Mouse (Mus musculus) cortical plate, adult 2 months (tissue): ENCODE measurements at regions not wholly inside any gene's neighbourhood (a gene's known extent, or its start where the extent isn't known, plus 50 kb on each side); places are given as distances from the start of the nearest gene placed in this dataset.

Source experiments
- H3K27ac ChIP-seq: fragments of 200-500 bp; 2 replicates; pipeline ENCODE4 v1.5.1; 2012; ENCODE audit warnings: low read length, control low read depth, inconsistent platforms; ENCODE audit not compliant: insufficient read depth
- H3K4me1 ChIP-seq: fragments of 200-500 bp; 2 replicates; pipeline ENCODE4 v1.6.1; 2011; ENCODE audit warnings: low read length; ENCODE audit not compliant: control insufficient read depth, insufficient read depth
- H3K4me3 ChIP-seq: fragments of 200-500 bp; 2 replicates; pipeline ENCODE4 v1.5.1; 2011; ENCODE audit warnings: mild to moderate bottlenecking, low read length, control low read depth; ENCODE audit not compliant: insufficient read depth
- CTCF ChIP-seq: fragments of 200-500 bp; IDR thresholded peaks from 2 replicates; pipeline ENCODE4 v1.5.1; 2011; ENCODE audit warnings: mild to moderate bottlenecking, control low read depth, low read length; ENCODE audit not compliant: insufficient read depth; ENCODE audit errors: extremely low read depth
- POLR2A ChIP-seq: fragments of 200-500 bp; IDR thresholded peaks from 2 replicates; pipeline ENCODE4 v1.6.1; 2011; ENCODE audit warnings: mild to moderate bottlenecking, low read length, control low read depth; ENCODE audit not compliant: insufficient read depth; ENCODE audit errors: extremely low read depth

DNA sequence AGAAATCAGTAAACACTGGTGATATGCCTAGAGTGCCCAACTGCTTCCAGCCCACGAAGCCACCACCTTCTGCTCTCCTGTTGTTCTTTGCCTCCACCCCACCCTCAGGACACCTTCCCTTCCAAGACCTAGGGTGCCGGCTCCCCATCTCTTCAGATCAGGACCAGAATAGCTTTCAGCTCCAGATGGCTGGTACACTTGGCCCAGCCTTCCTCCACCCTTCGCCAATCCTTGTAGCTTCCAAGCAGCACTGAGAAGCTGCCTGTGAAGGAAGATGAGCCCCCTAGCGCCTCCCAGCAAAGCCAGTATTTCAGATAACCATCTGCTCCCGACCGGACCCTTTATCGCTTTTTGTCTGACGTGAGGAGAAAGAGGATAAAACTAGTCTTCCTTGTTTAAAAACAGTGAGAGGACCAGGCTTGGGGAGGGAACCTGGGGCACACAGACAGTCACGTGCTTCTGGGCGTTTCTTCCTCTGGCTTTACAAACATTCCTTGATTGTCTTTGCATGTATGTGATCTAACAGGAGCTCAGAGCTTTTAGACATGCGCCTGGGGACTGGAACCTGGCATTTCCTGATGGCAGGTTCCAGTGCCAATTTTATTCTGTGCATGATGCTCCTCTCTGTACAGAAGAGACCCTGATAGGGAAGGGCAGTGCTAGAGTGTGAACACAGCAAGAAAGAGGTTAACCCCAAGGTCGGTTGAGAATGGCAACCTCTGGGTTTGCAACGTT is 62.0 kb upstream of the Gm11983 start:
- TF ChIP-seq CTCF (no peak), POLR2A (no peak)
- Histone ChIP-seq H3K27ac (no peak overlapping the region), H3K4me1 (peaks cover 4% of the 10 kb centered on the region; the same call in 1 of the 2 replicates), H3K4me3 (no peak overlapping the region)

DNA sequence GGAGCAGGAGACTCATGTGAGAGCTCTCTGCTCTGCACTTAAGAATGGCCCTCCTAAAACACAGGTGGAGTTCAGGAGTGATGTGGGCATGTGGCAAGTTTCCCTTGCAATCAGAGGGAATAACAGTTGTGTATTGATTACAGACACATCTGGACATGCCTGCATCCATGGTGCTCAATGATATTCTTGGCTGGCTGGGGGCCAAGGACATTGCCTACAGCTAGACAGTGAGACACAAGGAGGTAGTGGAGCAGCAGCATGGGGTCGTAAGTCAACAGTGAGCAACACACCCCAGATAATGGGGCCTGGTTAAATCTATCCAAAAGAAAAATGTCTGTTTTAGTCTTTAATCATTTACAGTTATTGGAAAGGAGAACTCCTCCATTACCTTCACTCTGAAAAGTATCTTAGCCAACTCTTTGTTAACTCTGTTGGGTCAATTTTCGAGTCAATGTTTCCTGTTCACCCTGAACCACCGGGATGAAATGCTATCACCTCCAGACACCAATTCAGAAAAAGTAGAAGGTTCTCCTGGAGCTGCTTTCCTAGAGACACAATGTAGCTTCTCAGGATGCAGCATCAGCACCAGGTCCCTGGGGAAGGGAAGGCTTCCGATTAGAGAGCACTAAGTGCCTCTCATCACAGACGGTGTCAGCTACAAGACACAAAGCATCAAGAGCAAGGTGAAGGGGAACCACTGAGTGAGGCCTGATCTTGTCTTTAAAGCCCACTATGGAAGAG is 61.1 kb upstream of the Gm11983 start:
- Histone ChIP-seq H3K4me1 (peaks cover 4% of the 10 kb centered on the region; the same call in 1 of the 2 replicates), H3K27ac (no peak overlapping the region), H3K4me3 (no peak overlapping the region)
- TF ChIP-seq CTCF: no peak
- TF ChIP-seq POLR2A: no peak

DNA sequence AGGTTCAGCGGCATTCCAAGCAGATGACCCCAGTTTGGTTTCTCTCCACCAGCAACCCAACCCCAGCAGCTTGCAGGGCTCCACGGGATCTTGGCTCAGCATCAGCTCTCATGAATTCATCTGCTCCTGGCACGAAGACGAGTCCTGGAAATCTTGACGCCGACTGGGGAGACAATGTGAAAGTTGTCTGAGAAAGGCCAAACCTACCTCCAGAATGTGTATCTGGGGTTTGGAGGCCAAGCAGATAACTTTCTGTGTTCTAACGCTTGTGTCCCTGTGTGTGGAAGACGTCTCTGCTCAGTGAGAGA is 58.3 kb upstream of the Gm11983 start:
- no peak overlapping the region for H3K4me3 ChIP-seq
- no peak overlapping the region for H3K27ac ChIP-seq
- TF ChIP-seq POLR2A (no peak), CTCF (no peak)
- H3K4me1 ChIP-seq: 0 out of 2 replicates have a peak, but pooled peaks cover 4% of the 10 kb centered on the region

DNA sequence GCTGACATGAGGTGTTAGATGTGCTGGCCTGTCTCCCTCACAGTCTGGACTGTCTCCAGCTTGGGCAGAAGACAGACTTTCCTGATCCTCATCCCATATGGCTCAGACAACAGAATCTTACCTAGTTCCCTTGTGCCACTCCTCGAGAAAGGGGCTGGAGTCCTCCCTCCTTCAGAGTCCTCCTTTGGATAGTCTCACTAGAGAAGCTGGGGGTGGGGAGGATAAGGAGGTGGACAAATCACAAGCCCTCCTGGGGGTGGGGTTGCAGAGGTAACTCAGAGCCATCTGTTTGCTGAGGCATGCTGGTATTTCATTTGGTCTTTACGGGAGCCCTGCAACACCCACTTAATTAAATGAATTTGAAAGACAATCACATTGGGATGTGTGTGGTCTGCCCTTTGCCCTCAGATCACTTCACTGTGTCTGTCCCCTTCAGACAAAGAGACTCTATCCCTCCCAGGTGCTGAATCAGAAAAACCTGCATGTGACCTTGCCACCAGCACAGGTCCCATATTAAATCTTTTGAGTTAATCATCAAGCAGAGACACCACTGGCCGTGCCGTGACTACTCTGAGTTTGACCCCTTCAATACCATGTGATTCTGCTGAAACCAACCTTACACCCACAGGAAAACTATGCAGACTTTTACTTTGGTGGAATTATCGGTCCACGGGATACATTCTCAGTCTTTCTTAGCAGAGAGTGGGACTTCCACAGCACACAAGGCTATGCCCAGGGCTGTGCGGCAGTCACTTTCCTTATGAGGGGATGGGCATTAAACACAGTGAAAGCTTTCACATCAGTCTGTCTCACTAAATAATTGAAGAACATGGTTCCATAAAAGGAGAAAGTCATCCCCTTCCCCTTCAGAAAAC is 57.7 kb upstream of the Gm11983 start:
- 0 out of 2 replicates have a peak, but pooled peaks cover 4% of the 10 kb centered on the region for H3K4me1 ChIP-seq
- no peak for TF ChIP-seq POLR2A
- TF ChIP-seq CTCF: no peak
- H3K27ac ChIP-seq: no peak overlapping the region
- H3K4me3 ChIP-seq: no peak overlapping the region

DNA sequence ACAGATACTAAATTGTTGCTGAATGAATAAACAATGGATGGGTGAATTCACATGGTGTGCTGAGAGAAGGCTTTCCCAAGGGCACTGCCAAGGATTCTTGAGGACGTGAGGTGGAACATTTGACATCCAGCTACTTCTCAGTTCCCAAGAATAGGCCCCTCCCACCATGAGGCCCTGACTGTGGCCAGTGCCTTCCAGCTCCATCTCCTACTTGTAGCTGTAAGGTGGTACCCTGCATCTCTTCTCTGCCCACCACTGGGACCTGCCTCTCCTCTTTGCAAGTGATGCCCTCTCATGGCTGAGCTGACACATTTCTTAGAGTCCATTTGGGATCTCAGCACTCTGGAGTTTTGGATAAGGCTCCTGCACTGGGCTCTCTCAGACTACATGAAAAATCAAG is 56.3 kb upstream of the Gm11983 start:
- no peak for TF ChIP-seq CTCF
- Histone ChIP-seq H3K4me3 (no peak overlapping the region), H3K4me1 (peaks cover 5% of the 10 kb centered on the region; the same call in 1 of the 2 replicates), H3K27ac (no peak overlapping the region)

DNA sequence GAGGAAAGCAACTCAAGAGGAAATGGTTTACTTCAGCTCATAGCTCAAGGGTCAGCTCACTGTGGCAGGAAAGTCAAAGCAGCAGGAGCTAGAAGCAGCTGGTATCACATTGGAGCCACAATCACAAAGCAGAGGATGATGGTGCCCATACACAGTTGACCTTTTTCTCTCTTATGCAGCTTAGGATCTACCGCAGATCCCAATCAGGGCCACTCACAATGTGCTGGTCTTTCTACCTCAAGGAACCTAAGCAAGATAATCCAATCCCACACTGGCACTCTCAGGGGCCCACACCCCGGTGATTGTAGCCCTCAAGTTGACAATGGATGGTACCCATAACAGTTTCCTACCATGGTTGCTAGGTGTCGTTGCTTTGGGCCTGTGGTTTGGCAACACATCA is 55.6 kb upstream of the Gm11983 start:
- no peak overlapping the region for H3K4me3 ChIP-seq
- H3K4me1 ChIP-seq: peaks cover 5% of the 10 kb centered on the region; the same call in 1 of the 2 replicates
- TF ChIP-seq POLR2A (no peak), CTCF (no peak)
- H3K27ac ChIP-seq: no peak overlapping the region

DNA sequence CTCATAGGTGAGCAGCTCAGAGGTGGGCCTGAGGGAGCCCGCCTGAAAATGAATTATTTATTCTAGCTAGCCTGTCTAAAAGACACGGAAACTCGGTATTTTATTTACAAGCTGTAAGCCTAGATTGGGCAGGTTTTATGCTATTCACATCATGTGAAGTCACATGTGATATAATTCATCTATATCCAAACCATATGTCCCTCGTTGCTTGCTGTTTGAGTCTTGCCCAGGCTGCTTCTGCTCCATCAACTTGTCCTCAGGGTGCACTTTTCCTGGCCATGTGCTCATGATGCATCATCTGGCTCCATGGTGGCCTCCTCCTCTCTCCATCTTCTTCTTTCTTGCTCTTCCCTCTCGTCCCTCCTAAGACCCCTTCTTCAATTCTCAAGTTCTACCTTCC is 53.0 kb upstream of the Gm11983 start:
- TF ChIP-seq POLR2A: no peak
- no peak for TF ChIP-seq CTCF

DNA sequence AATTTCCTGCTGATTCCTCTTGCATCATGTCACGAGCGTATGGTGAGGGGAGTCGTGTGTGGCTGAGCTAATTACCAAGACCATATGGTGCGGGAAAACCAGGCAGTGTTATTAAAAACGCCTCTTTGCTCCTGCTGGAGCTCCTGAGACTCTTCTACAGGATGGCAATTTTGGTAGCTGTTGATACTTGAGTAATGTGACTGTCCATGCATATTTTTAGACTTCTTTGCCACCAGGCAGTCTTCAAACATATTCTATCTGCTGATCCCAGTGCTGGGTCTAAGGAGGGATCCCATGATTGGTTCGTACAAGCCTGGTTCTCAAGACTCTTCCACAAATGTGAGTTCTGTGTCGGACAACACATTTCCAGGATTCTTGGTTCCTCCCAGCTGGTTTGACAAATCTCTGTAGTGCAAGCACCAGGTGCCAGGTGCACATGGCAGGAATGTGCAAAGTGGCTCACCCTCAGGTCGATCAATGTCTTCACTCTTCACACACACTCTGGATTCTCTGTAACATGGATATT is 52.3 kb upstream of the Gm11983 start:
- peaks cover 5% of the 10 kb centered on the region; the same call in 1 of the 2 replicates for H3K4me1 ChIP-seq
- H3K4me3 ChIP-seq: no peak overlapping the region
- no peak for TF ChIP-seq CTCF
- TF ChIP-seq POLR2A: no peak
- no peak overlapping the region for H3K27ac ChIP-seq

More for the DNA sequence above, 53.0 kb upstream of the Gm11983 start:
- Histone ChIP-seq H3K27ac (no peak overlapping the region), H3K4me3 (no peak overlapping the region), H3K4me1 (peaks cover 5% of the 10 kb centered on the region; the same call in 1 of the 2 replicates)

DNA sequence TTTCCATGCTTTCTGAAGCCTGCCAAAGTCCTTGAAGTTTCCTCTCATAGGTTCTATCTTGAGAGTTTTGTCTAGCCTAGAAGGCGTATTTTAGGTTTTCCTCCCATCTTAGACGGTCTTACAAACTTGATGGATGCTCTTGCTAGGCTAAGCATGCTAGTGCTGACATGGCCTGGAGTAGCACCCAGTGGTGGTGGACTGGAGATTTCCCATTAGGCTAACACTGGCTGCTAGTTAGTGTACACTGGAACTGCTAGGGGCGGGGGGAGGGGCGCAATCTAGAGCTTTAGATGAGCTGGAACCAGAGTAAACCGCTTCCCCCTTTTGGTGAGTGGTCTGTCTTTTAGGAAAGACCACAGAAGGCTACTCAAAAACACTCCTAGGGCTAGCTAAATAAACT is 51.7 kb upstream of the Gm11983 start:
- no peak overlapping the region for H3K27ac ChIP-seq
- TF ChIP-seq CTCF: no peak
- TF ChIP-seq POLR2A: no peak
- H3K4me3 ChIP-seq: no peak overlapping the region
- peaks cover 5% of the 10 kb centered on the region; the same call in 1 of the 2 replicates for H3K4me1 ChIP-seq
